Mouse (Mus musculus) MEL (cell line): Measurements from ENCODE around the gene Hdac1. TPM values are rescaled to one million over a fixed set of nuclear protein-coding genes. Genes with fewer than 3 reads are reported as not detected.
A peak's percentile ranks its signal among the peaks of the same experiment; 100 is the strongest.

Experiments used
- DNase-seq: peaks from one replicate; pipeline ENCODE4 v3.0.0; 2011; ENCODE audit warnings: low read depth, low spot score
- H3K27ac ChIP-seq: 2 replicates; pipeline ENCODE4 v1.5.1; 2012; ENCODE audit warnings: low read depth, mild to moderate bottlenecking, control low read depth, low read length, moderate library complexity; ENCODE audit not compliant: control insufficient read depth
- H3K27me3 ChIP-seq, 2 experiments: fragments of 150-350 bp in 1 of 2; sonication (generic) in 1 of 2; 2 replicates each; pipeline ENCODE4 v1.6.1; 2012; ENCODE audit warnings: low read length in 2 of 2, mild to moderate bottlenecking in 2 of 2, improper control_type of control experiment in 1 of 2, moderate library complexity in 1 of 2; ENCODE audit not compliant: insufficient read depth in 2 of 2, control insufficient read depth in 1 of 2
- H3K36me3 ChIP-seq, 2 experiments: 2 replicates each; pipeline ENCODE4 v1.6.1; 2012 to 2014; ENCODE audit warnings: low read length in 2 of 2, improper control_type of control experiment in 1 of 2, inconsistent platforms in 1 of 2, mild to moderate bottlenecking in 1 of 2; ENCODE audit not compliant: insufficient read depth in 2 of 2, control insufficient read depth in 1 of 2
- H3K4me1 ChIP-seq, 2 experiments: fragments of 150-350 bp in 1 of 2; sonication (generic) in 1 of 2; 2 replicates each; pipeline ENCODE4 v1.6.1; 2012; ENCODE audit warnings: low read length in 2 of 2, improper control_type of control experiment in 1 of 2, mild to moderate bottlenecking in 1 of 2; ENCODE audit not compliant: insufficient read depth in 2 of 2, control insufficient read depth in 1 of 2
- H3K4me3 ChIP-seq, 2 experiments: fragments of 150-350 bp in 1 of 2; sonication (generic) in 1 of 2; 2 replicates each; pipeline ENCODE4 v1.5.1; 2012; ENCODE audit warnings: low read depth in 2 of 2, low read length in 2 of 2, mild to moderate bottlenecking in 2 of 2, moderate library complexity in 2 of 2, control low read depth in 1 of 2, improper control_type of control experiment in 1 of 2; ENCODE audit not compliant: control insufficient read depth in 1 of 2, insufficient read depth in 1 of 2
- H3K79me2 ChIP-seq: 2 replicates; pipeline ENCODE4 v1.6.1; 2012; ENCODE audit warnings: mild to moderate bottlenecking, low read length, moderate library complexity; ENCODE audit not compliant: control insufficient read depth, poor library complexity, insufficient read depth
- H3K9ac ChIP-seq: 2 replicates; pipeline ENCODE4 v1.6.1; 2012; ENCODE audit warnings: low read depth, mild to moderate bottlenecking, control low read depth, low read length, moderate library complexity; ENCODE audit not compliant: control insufficient read depth, poor library complexity, severe bottlenecking
- H3K9me3 ChIP-seq: fragments of 150-350 bp; sonication (generic); replicated peaks from 2 replicates; pipeline ENCODE4 v1.6.1; 2012; ENCODE audit warnings: mild to moderate bottlenecking, low read length, improper control_type of control experiment, moderate library complexity; ENCODE audit not compliant: insufficient read depth
- CTCF ChIP-seq, 3 experiments: IDR thresholded peaks in 2 of 3; conservative IDR thresholded peaks in 1 of 3; 2 replicates each; pipeline ENCODE4 v1.5.1; 2011 to 2012; ENCODE audit warnings: low read length in 3 of 3, low read depth in 2 of 3, mild to moderate bottlenecking in 2 of 3, improper control_type of control experiment in 1 of 3, inconsistent platforms in 1 of 3, mixed read lengths in 1 of 3, moderate library complexity in 1 of 3; ENCODE audit not compliant: control insufficient read depth in 1 of 3, insufficient read depth in 1 of 3, poor library complexity in 1 of 3, severe bottlenecking in 1 of 3
- E2F4 ChIP-seq: IDR thresholded peaks from 2 replicates; pipeline ENCODE4 v1.6.1; 2011; ENCODE audit warnings: low read depth, low read length, improper control_type of control experiment, borderline replicate concordance
- ELF1 ChIP-seq: IDR thresholded peaks from 2 replicates; pipeline ENCODE4 v1.6.1; 2014; ENCODE audit warnings: low read depth, mild to moderate bottlenecking, inconsistent platforms, low read length, improper control_type of control experiment, moderate library complexity
- ETS1 ChIP-seq: IDR thresholded peaks from 2 replicates; pipeline ENCODE4 v1.6.1; 2012; ENCODE audit warnings: low read depth, mild to moderate bottlenecking, inconsistent platforms, low read length, improper control_type of control experiment, moderate library complexity
- GATA1 ChIP-seq: IDR thresholded peaks from 2 replicates; pipeline ENCODE4 v1.6.1; 2011; ENCODE audit warnings: low read depth, low read length, improper control_type of control experiment
- HCFC1 ChIP-seq: IDR thresholded peaks from 2 replicates; pipeline ENCODE4 v1.6.1; 2012; ENCODE audit warnings: low read depth, mild to moderate bottlenecking, inconsistent platforms, low read length, improper control_type of control experiment, moderate library complexity
- MAFK ChIP-seq: IDR thresholded peaks from 2 replicates; pipeline ENCODE4 v1.6.1; 2011; ENCODE audit warnings: low read depth, mild to moderate bottlenecking, low read length, improper control_type of control experiment, borderline replicate concordance
- MAX ChIP-seq: IDR thresholded peaks from 2 replicates; pipeline ENCODE4 v1.6.1; 2011; ENCODE audit warnings: low read length, improper control_type of control experiment
- MAZ ChIP-seq: IDR thresholded peaks from 2 replicates; pipeline ENCODE4 v1.6.1; 2012; ENCODE audit warnings: low read depth, mild to moderate bottlenecking, inconsistent platforms, low read length, improper control_type of control experiment
- MEF2A ChIP-seq: IDR thresholded peaks from 2 replicates; pipeline ENCODE4 v1.6.1; 2014; ENCODE audit warnings: low read depth, mild to moderate bottlenecking, inconsistent platforms, low read length, improper control_type of control experiment; ENCODE audit not compliant: poor library complexity, insufficient replicate concordance, severe bottlenecking; ENCODE audit errors: extremely low read depth
- MYC ChIP-seq: IDR thresholded peaks from 2 replicates; pipeline ENCODE4 v1.6.1; 2011; ENCODE audit warnings: low read depth, mild to moderate bottlenecking, low read length, improper control_type of control experiment, moderate library complexity
- NELFE ChIP-seq: IDR thresholded peaks from 2 replicates; pipeline ENCODE4 v1.6.1; 2011; ENCODE audit warnings: low read depth, low read length, improper control_type of control experiment
- NRF1 ChIP-seq: IDR thresholded peaks from 2 replicates; pipeline ENCODE4 v1.6.1; 2014; ENCODE audit warnings: low read depth, mild to moderate bottlenecking, inconsistent platforms, low read length, improper control_type of control experiment, moderate library complexity; ENCODE audit not compliant: poor library complexity, insufficient read depth, severe bottlenecking
- POLR2AphosphoS2 ChIP-seq: IDR thresholded peaks from 2 replicates; pipeline ENCODE4 v1.6.1; 2011; ENCODE audit warnings: low read length, improper control_type of control experiment
- RAD21 ChIP-seq: IDR thresholded peaks from 2 replicates; pipeline ENCODE4 v1.6.1; 2011; ENCODE audit warnings: mild to moderate bottlenecking, low read depth, low read length, improper control_type of control experiment
- RCOR1 ChIP-seq: IDR thresholded peaks from 2 replicates; pipeline ENCODE4 v1.6.1; 2012; ENCODE audit warnings: low read depth, mild to moderate bottlenecking, inconsistent platforms, low read length, improper control_type of control experiment
- UBTF ChIP-seq: IDR thresholded peaks from 2 replicates; pipeline ENCODE4 v1.6.1; 2012; ENCODE audit warnings: low read depth, mild to moderate bottlenecking, inconsistent platforms, low read length, improper control_type of control experiment, moderate library complexity, borderline replicate concordance; ENCODE audit not compliant: insufficient read depth
- USF1 ChIP-seq: IDR thresholded peaks from 2 replicates; pipeline ENCODE4 v1.6.1; 2014; ENCODE audit warnings: low read depth, mild to moderate bottlenecking, inconsistent platforms, low read length, improper control_type of control experiment, moderate library complexity
- ZMIZ1 ChIP-seq: IDR thresholded peaks from 2 replicates; pipeline ENCODE4 v1.6.1; 2012; ENCODE audit warnings: low read depth, mild to moderate bottlenecking, inconsistent platforms, low read length, improper control_type of control experiment, moderate library complexity
- ZNF384 ChIP-seq: IDR thresholded peaks from 2 replicates; pipeline ENCODE4 v1.6.1; 2012; ENCODE audit warnings: low read depth, mild to moderate bottlenecking, inconsistent platforms, low read length, improper control_type of control experiment
- polyA plus RNA-seq, 2 experiments: library from polyadenylated mRNA; stranded (reverse) in 1 of 2; unstranded in 1 of 2; fragments of >175 nt in 1 of 2; fragments of >200 nt in 1 of 2; gene quantifications; 2 replicates each; pipeline versions ENCODE4 v1.2.1 to v1.2.4; 2012; ENCODE audit warnings: low replicate concordance in 2 of 2, low read depth in 1 of 2; ENCODE audit not compliant: insufficient read length in 2 of 2, insufficient read depth in 1 of 2, missing spikeins in 1 of 2
- total RNA-seq: library from RNA; depleted of rRNA; stranded (reverse); fragments of 300-350 nt; gene quantifications from 2 replicates; pipeline ENCODE4 v1.2.3, GENCODE M21; 2012

Hdac1 gene
- total and polyA plus RNA-seq, 3 experiments: 38.9 to 185 (median 108) TPM

DNA sequence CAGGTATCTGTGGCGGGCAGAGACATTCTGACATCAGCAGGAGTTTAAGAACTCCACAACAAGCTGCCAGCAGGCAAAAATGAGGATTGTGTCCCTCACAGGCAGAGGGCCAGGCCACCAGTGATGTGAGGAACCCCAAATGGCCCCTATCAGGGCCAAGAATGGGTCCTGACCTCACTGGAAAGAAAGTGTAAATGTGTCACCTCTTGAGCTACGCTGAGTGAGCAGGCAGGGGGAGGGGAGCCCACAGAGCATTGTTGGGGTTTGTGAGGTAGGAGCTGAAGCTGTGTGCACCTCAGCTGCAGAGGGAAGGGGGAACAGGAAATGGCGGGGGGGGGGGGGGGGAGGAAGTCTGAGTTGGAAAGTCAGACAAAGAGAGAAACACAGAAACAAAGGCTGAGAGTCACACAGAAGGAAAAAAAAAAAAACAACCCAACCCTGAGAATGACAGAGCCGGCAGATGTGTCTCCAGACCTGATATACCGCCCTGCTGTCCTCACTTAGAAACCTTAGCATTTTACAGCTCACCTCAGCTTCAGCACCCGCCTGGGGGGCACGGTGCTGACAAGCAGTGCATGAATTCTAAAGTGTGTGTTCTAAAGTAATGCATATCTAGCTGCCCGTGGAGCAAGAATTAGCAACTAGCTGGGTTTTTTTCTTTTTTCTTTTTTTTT, 32.8 kb upstream of the Hdac1 start:
- peaks cover 0 to 6% of the 10 kb centered on the region in 2 experiments; a peak in 2 of 4 replicates for H3K36me3 ChIP-seq
- H3K79me2 ChIP-seq: no peaks in the 10 kb centered on the region
- peak overlapping the region; percentile 1 for H3K9ac ChIP-seq
- no peaks in the 10 kb centered on the region for H3K27me3 ChIP-seq
- TF ChIP-seq ZMIZ1: no peak
- no peak for TF ChIP-seq E2F4
- TF ChIP-seq HCFC1: no peak
- no peak for TF ChIP-seq UBTF
- no peak for TF ChIP-seq RAD21
- TF ChIP-seq MAZ: 0 out of 2 replicates have a peak, but pooled peaks have one; percentile 25
- TF ChIP-seq NELFE: no peak
- TF ChIP-seq MAFK: no peak
- no peak for TF ChIP-seq MEF2A
- TF ChIP-seq ETS1: peak; percentile 37; the same call in 1 of the 2 replicates
- TF ChIP-seq CTCF (IDR thresholded peaks at IDR 0.05 in 2 of 3, conservative IDR thresholded peaks at IDR 0.05 in 1 of 3; ENCODE audit: control insufficient read depth in 1 of 3, insufficient read depth in 1 of 3, low read depth in 2 of 3, low read length in 3 of 3, poor library complexity in 1 of 3, severe bottlenecking in 1 of 3): no peak
- no peak for TF ChIP-seq POLR2AphosphoS2
- no peak for TF ChIP-seq NRF1
- no peak for TF ChIP-seq GATA1
- TF ChIP-seq RCOR1: no peak
- no peak for TF ChIP-seq ELF1
- peak; percentile 79 for TF ChIP-seq ZNF384
- no peak for TF ChIP-seq USF1
- TF ChIP-seq MAX: 0 out of 2 replicates have a peak, but pooled peaks have one; percentile 15
- no peak for TF ChIP-seq MYC
- H3K4me3 ChIP-seq: peak overlapping the region; percentile 22 to 77
- H3K4me1 ChIP-seq: peaks cover 0 to 20% of the 10 kb centered on the region in 2 experiments; a peak in 3 of 4 replicates
- no peaks in the 10 kb centered on the region for H3K9me3 ChIP-seq
- DNase-seq: peak; percentile 72
- 0 out of 2 replicates have a peak overlapping the region, but pooled peaks have one; percentile 2 for H3K27ac ChIP-seq
